Mouse (Mus musculus) G1E (cell line): ENCODE data around the gene Psme1.

Source experiments
- CTCF ChIP-seq: IDR thresholded peaks from 2 replicates; pipeline ENCODE4 v1.5.1; 2012; ENCODE audit warnings: low read depth, low read length, inconsistent platforms, mixed read lengths
- GATA1 ChIP-seq: IDR thresholded peaks from 2 replicates; pipeline ENCODE4 v1.6.1; 2012; ENCODE audit warnings: borderline replicate concordance, low read length, inconsistent platforms, mixed read lengths
- GATA2 ChIP-seq: IDR thresholded peaks from 2 replicates; pipeline ENCODE4 v1.6.1; 2012; ENCODE audit warnings: low read depth, low read length, inconsistent platforms, borderline replicate concordance
- POLR2AphosphoS5 ChIP-seq: IDR thresholded peaks from 2 replicates; pipeline ENCODE4 v1.6.1; 2012; ENCODE audit warnings: low read depth, low read length, inconsistent platforms; ENCODE audit not compliant: insufficient replicate concordance
- TAL1 ChIP-seq: conservative IDR thresholded peaks from 2 replicates; pipeline ENCODE4 v1.6.1; 2012; ENCODE audit warnings: low read depth, low read length, inconsistent platforms, mixed read lengths

- TF ChIP-seq CTCF (no peak), TAL1 (no peak), GATA1 (no peak), GATA2 (no peak), POLR2AphosphoS5 (no peak)
These were observed 20.3 kb upstream of the Psme1 start for GRCm38 (mm10) chr14:55557587-55557986.
